Mouse (Mus musculus) small intestine, adult 10 weeks (tissue): ENCODE data around the gene Tmx1. TPM values are rescaled to one million over a fixed set of nuclear protein-coding genes. Genes with fewer than 3 reads are reported as not detected.

ENCODE experiments used
- polyA plus RNA-seq: library from polyadenylated mRNA; stranded (reverse); fragments of 350-450 nt; fragmentation: Illumina TruSeq; extraction: RNeasy Lipid Tissue Mini Kit (QIAGEN cat#74804); gene quantifications from one replicate; pipeline ENCODE4 v1.2.3, GENCODE M21; 2014; ENCODE audit warnings: low replicate concordance

Gene Tmx1
- 168 TPM for polyA plus RNA-seq

DNA sequence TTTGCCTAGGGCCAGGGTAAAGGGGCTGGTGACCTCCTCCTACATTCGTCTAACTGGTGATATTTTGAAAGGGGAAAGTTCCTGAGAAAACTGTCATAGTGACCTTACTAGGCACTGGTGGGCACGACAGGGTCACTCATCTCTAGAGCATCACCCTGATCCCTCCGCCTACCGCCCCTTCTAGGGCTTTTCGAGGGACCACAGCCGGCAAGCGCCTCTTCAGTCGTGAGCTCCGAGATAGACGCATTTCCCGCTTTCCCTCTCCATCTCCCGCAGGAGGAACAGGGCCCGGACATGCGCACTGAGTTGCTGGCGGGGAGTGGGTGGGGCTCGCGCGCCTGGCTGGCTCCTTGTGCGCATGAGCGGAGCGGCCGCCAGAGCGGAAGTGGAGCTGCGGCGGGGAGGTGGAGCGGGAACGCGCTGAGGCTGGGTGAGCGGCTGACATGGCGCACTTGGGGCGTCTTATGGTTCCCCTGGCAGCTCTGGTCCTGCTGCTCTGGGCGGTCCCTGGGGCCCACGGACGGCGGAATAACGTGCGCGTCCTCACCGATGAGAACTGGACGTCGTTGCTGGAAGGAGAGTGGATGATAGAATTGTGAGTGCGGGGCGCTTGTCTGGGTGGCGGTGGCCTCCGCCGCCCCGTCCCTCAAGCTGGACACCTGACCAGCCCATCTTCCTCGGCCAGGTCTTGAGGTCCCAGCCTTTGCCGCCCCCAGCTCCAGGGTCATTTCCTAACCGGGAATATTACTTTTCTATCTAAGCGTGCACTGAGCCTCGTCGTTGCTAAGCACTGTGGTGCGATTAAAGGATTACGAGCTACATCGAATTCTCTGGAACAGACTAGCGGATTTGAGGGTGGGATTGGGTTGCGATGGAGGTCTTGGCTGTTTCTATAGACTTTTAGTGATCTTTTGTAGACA lies at the start of gene Tmx1:
Gene Tmx1, plus strand, starts transcription at position 370 of the 920 bp plus-strand sequence.

Other genes starting within 250 kb of the Tmx1 start
- 7.9 TPM for gene Pygl, start 221.6 kb upstream of the Tmx1 start, polyA plus RNA-seq
- 0.11 TPM for gene Trim9, start 105.5 kb upstream of the Tmx1 start, polyA plus RNA-seq